19 mouse cellular contexts compared by ENCODE assay signal in the genomic region with DNA sequence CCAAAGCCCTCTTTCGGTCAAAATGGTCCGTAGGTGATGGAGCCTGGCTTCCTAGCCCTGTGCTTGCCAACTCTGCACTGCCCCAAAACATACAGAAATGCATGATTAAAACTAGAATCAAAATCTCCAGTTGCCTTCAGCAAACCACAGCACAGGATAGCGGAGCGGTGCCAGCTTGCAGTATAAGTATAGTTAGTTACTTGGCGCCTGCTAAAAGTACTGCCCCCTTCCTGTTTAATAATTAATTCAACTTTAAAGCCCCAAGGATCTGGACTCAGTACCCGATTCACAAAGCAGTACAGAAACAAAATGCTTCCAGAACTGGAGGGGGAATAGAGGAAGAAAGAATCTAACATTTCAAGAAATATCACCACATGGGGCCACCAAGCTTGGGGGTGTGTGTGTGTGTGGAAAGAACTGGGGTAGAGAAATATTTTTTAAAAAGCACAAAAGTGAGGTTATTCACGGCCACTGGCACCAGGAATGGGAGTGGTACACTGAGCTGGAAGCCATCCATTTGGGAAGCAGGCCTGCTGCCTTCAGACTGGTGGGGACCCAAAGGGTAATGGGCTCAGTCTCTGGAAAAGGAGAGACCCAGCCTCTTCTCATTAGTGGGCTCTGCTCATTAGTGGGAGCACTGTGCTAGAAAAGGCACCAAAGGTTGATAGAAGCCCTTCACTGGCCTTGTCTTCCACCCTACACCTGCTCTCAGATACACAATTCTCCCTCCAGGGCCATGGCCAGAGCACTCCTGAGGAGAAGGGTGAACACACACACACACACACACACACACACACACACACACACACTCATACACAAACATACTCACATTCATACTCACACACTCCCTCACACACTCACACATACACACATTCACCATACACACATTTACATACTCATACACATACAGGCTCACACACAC.
A peak's percentile ranks its signal among the peaks of the same experiment; 100 is the strongest.
DNase-seq lines count a peak whose midpoint lies in the region; ATAC-seq and TF ChIP-seq lines count a peak whose summit lies in the region.
"Had no signal": no experiment of that assay in that cellular context is flagged by ENCODE, and none has a peak within 500 bp of the region (broad histone marks: within the 10 kb centered on the region; RNA-seq: fewer than 3 reads in every experiment).

No protein-coding gene starts in this region.

- H3K36me3 ChIP-seq in forebrain, embryonic 13.5 days (ENCODE audit: poor library complexity, severe bottlenecking), result no peaks in the 10 kb centered on the region
- H3K36me3 ChIP-seq in forebrain, embryonic 11.5 days (ENCODE audit: control insufficient read depth, insufficient read depth, low read length), result no peaks in the 10 kb centered on the region
- no peaks in the 10 kb centered on the region for H3K36me3 ChIP-seq in midbrain, embryonic 11.5 days (ENCODE audit: control insufficient read depth, insufficient read depth, low read length)
- no peaks in the 10 kb centered on the region for H3K36me3 ChIP-seq in midbrain, embryonic 15.5 days (replicated peaks)
- H3K36me3 ChIP-seq in kidney, embryonic 14.5 days (ENCODE audit: control insufficient read depth, insufficient read depth, low read length), result no peaks in the 10 kb centered on the region
- H3K36me3 ChIP-seq in limb, embryonic 15.5 days, result no peaks in the 10 kb centered on the region
- H3K36me3 ChIP-seq: embryonic facial prominence, embryonic 12.5 days; hindbrain, embryonic 13.5 days; intestine, embryonic 15.5 days; liver, embryonic 13.5 days had no signal

- no peak overlapping the region for H3K4me3 ChIP-seq in forebrain, embryonic 13.5 days
- no peak overlapping the region for H3K4me3 ChIP-seq in forebrain, embryonic 11.5 days (ENCODE audit: low read depth, low read length)
- no peak overlapping the region for H3K4me3 ChIP-seq in midbrain, embryonic 11.5 days (ENCODE audit: low read depth, low read length)
- H3K4me3 ChIP-seq in midbrain, embryonic 15.5 days, result no peak overlapping the region
- no peak overlapping the region for H3K4me3 ChIP-seq in kidney, embryonic 14.5 days (ENCODE audit: low read length)
- no peak overlapping the region for H3K4me3 ChIP-seq in limb, embryonic 15.5 days
- no peak overlapping the region for H3K4me3 ChIP-seq in gastrocnemius, adult 2 months
- H3K4me3 ChIP-seq: embryonic facial prominence, embryonic 12.5 days; hindbrain, embryonic 13.5 days; intestine, embryonic 15.5 days; liver, embryonic 13.5 days; megakaryocyte, embryonic 14.5 days had no signal

- H3K9me3 ChIP-seq in forebrain, embryonic 13.5 days (replicated peaks), result no peaks in the 10 kb centered on the region
- H3K9me3 ChIP-seq in forebrain, embryonic 11.5 days (ENCODE audit: control insufficient read depth, low read length), result no peaks in the 10 kb centered on the region
- H3K9me3 ChIP-seq in midbrain, embryonic 11.5 days (ENCODE audit: control insufficient read depth, low read length), result no peaks in the 10 kb centered on the region
- no peaks in the 10 kb centered on the region for H3K9me3 ChIP-seq in midbrain, embryonic 15.5 days
- H3K9me3 ChIP-seq in kidney, embryonic 14.5 days (ENCODE audit: control insufficient read depth, low read length), result no peaks in the 10 kb centered on the region
- H3K9me3 ChIP-seq in limb, embryonic 15.5 days, result no peaks in the 10 kb centered on the region
- H3K9me3 ChIP-seq: embryonic facial prominence, embryonic 12.5 days; hindbrain, embryonic 13.5 days; intestine, embryonic 15.5 days; liver, embryonic 13.5 days; megakaryocyte, embryonic 14.5 days had no signal

- H3K27ac ChIP-seq in forebrain, embryonic 13.5 days, result no peak overlapping the region
- H3K27ac ChIP-seq in forebrain, embryonic 11.5 days (ENCODE audit: low read depth, low read length), result no peak overlapping the region
- no peak overlapping the region for H3K27ac ChIP-seq in midbrain, embryonic 11.5 days (ENCODE audit: low read depth, low read length)
- no peak overlapping the region for H3K27ac ChIP-seq in midbrain, embryonic 15.5 days
- H3K27ac ChIP-seq in kidney, embryonic 14.5 days (ENCODE audit: low read depth, low read length), result peak overlapping the region; percentile 62; the same call in 1 of the 2 replicates
- H3K27ac ChIP-seq in limb, embryonic 15.5 days, result no peak overlapping the region
- H3K27ac ChIP-seq in gastrocnemius, adult 2 months, result no peak overlapping the region
- H3K27ac ChIP-seq: embryonic facial prominence, embryonic 12.5 days; hindbrain, embryonic 13.5 days; intestine, embryonic 15.5 days; liver, embryonic 13.5 days had no signal

- H3K27me3 ChIP-seq in forebrain, embryonic 13.5 days, result no peaks in the 10 kb centered on the region
- H3K27me3 ChIP-seq in forebrain, embryonic 11.5 days (ENCODE audit: control insufficient read depth, insufficient read depth, low read length), result no peaks in the 10 kb centered on the region
- no peaks in the 10 kb centered on the region for H3K27me3 ChIP-seq in midbrain, embryonic 11.5 days (ENCODE audit: control insufficient read depth, insufficient read depth, low read length)
- H3K27me3 ChIP-seq in midbrain, embryonic 15.5 days (replicated peaks), result no peaks in the 10 kb centered on the region
- H3K27me3 ChIP-seq in kidney, embryonic 14.5 days (ENCODE audit: control insufficient read depth, insufficient read depth, low read length), result no peaks in the 10 kb centered on the region
- peaks cover 1% of the 10 kb centered on the region; the same call in 1 of the 2 replicates for H3K27me3 ChIP-seq in limb, embryonic 15.5 days
- H3K27me3 ChIP-seq: CH12.LX; hindbrain, embryonic 13.5 days; intestine, embryonic 15.5 days; liver, embryonic 13.5 days had no signal

- H3K4me1 ChIP-seq in forebrain, embryonic 13.5 days, result peaks cover 8% of the 10 kb centered on the region
- no peaks in the 10 kb centered on the region; the same call in 1 of the 2 replicates for H3K4me1 ChIP-seq in forebrain, embryonic 11.5 days (replicated peaks; ENCODE audit: control insufficient read depth, insufficient read depth, low read length)
- H3K4me1 ChIP-seq in midbrain, embryonic 11.5 days (ENCODE audit: control insufficient read depth, insufficient read depth, low read length), result peaks cover 2% of the 10 kb centered on the region; the same call in 1 of the 2 replicates
- no peaks in the 10 kb centered on the region; the same call in 1 of the 2 replicates for H3K4me1 ChIP-seq in midbrain, embryonic 15.5 days
- H3K4me1 ChIP-seq in kidney, embryonic 14.5 days (ENCODE audit: control insufficient read depth, insufficient read depth, low read length), result 0 out of 2 replicates have a peak, but pooled peaks cover 10% of the 10 kb centered on the region
- H3K4me1 ChIP-seq in limb, embryonic 15.5 days, result peaks cover 15% of the 10 kb centered on the region
- H3K4me1 ChIP-seq: intestine, embryonic 15.5 days; liver, embryonic 13.5 days; megakaryocyte, embryonic 14.5 days had no signal

- H3K9ac ChIP-seq in forebrain, embryonic 13.5 days, result no peak overlapping the region
- H3K9ac ChIP-seq in forebrain, embryonic 11.5 days (ENCODE audit: low read length), result no peak overlapping the region
- no peak overlapping the region for H3K9ac ChIP-seq in midbrain, embryonic 11.5 days (ENCODE audit: low read length)
- no peak overlapping the region for H3K9ac ChIP-seq in midbrain, embryonic 15.5 days
- H3K9ac ChIP-seq in kidney, embryonic 14.5 days (ENCODE audit: low read depth, low read length), result no peak overlapping the region
- H3K9ac ChIP-seq in limb, embryonic 15.5 days, result no peak overlapping the region
- H3K9ac ChIP-seq: embryonic facial prominence, embryonic 12.5 days; hindbrain, embryonic 13.5 days; intestine, embryonic 15.5 days; liver, embryonic 13.5 days had no signal

- no peak for TF ChIP-seq CTCF in gastrocnemius, adult 2 months (IDR thresholded peaks at IDR 0.05)

- intact Hi-C loops in gastrocnemius, adult 2 months (cut with DNase I), result no loop called here

- DNase-seq in forebrain, embryonic 11.5 days (ENCODE audit: low spot score), result no peak
- peak; percentile 62 for DNase-seq in midbrain, embryonic 11.5 days (ENCODE audit: low spot score, missing footprints)
- DNase-seq in gastrocnemius, adult 2 months, result no peak
- DNase-seq: adrenal gland, adult 8-10 months; cerebellum, adult 18-20 months; gastrocnemius, postnatal 25 days; heart, postnatal 10 days; liver, embryonic 13.5 days had no signal

- no peak overlapping the region for H3K4me2 ChIP-seq in forebrain, embryonic 13.5 days
- H3K4me2 ChIP-seq in forebrain, embryonic 11.5 days (ENCODE audit: low read depth, low read length, severe bottlenecking), result no peak overlapping the region
- no peak overlapping the region for H3K4me2 ChIP-seq in midbrain, embryonic 11.5 days
- H3K4me2 ChIP-seq in midbrain, embryonic 15.5 days, result no peak overlapping the region
- H3K4me2 ChIP-seq in kidney, embryonic 14.5 days (replicated peaks; ENCODE audit: low read depth, low read length), result no peak overlapping the region
- H3K4me2 ChIP-seq in limb, embryonic 15.5 days, result no peak overlapping the region
- H3K4me2 ChIP-seq: embryonic facial prominence, embryonic 12.5 days; hindbrain, embryonic 13.5 days; intestine, embryonic 15.5 days; liver, embryonic 13.5 days had no signal

- 76% methylated on average over 7 of the region's 7 CpGs for WGBS in forebrain, embryonic 13.5 days
- 86% methylated on average over 7 of the region's 7 CpGs for WGBS in forebrain, embryonic 11.5 days
- WGBS in midbrain, embryonic 11.5 days, result 90% methylated on average over 7 of the region's 7 CpGs
- 79% methylated on average over 7 of the region's 7 CpGs for WGBS in midbrain, embryonic 15.5 days
- WGBS in kidney, embryonic 14.5 days, result 76% methylated on average over 7 of the region's 7 CpGs
- 62% methylated on average over 7 of the region's 7 CpGs for WGBS in limb, embryonic 15.5 days

- ATAC-seq in forebrain, embryonic 13.5 days, result peak; percentile 78
- no peak for ATAC-seq in forebrain, embryonic 11.5 days (replicated peaks; ENCODE audit: low FRiP score)
- ATAC-seq in midbrain, embryonic 11.5 days (ENCODE audit: low FRiP score), result no peak
- ATAC-seq in midbrain, embryonic 15.5 days (replicated peaks), result no peak
- no peak for ATAC-seq in kidney, embryonic 14.5 days (ENCODE audit: low FRiP score, low TSS enrichment)
- ATAC-seq in limb, embryonic 15.5 days (ENCODE audit: insufficient number of reproducible peaks, low FRiP score, low TSS enrichment, low read depth), result 0 out of 2 replicates have a peak, but pooled peaks have one; percentile 61
- no peak for ATAC-seq in cerebellum, adult (ENCODE audit: insufficient number of reproducible peaks, low FRiP score, low TSS enrichment)
- ATAC-seq: intestine, embryonic 15.5 days; lung, postnatal 0 days had no signal

Comparison
In these comparisons a context has a peak if more than half of its experiments do, and no peak if none do; other contexts are left out.
1. ATAC-seq: peak in forebrain, embryonic 13.5 days (single experiment) and limb, embryonic 15.5 days (single experiment); none in forebrain, embryonic 11.5 days (single experiment), midbrain, embryonic 11.5 days (single experiment), midbrain, embryonic 15.5 days (single experiment), kidney, embryonic 14.5 days (single experiment) and cerebellum, adult (single experiment).